In the genomic region with DNA sequence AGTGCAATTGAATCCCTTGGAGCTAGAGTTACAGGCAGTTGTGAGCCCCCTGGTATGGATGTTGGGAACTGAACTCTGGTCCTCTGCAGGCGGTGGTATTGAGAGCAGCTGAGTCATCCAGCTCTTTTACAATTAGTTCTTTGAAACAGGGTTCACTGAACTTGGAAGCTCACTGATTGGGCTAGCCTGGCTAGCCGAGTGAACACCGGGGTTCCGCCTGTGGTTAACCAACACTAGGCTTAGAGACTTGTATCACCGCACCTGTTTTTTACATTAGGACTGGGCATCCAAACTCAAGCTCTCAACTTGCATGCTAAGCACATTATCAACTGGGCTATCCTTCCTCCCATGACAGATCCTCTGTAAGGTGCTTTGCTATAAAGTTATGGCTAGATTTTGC, we compare ENCODE assay signal across 16 mouse cellular contexts. TPM values are rescaled to one million over a fixed set of nuclear protein-coding genes. Genes with fewer than 3 reads are reported as not detected.
DNase-seq lines count a peak whose midpoint lies in the region; ATAC-seq lines count a peak whose summit lies in the region.
"Had no signal": no experiment of that assay in that cellular context is flagged by ENCODE, and none has a peak within 500 bp of the region (broad histone marks: within the 10 kb centered on the region; RNA-seq: fewer than 3 reads in every experiment).

No protein-coding gene starts in this region.

- H3K27ac ChIP-seq in forebrain, embryonic 15.5 days (replicated peaks): no peak overlapping the region
- H3K27ac ChIP-seq: forebrain, embryonic 10.5 days; heart, embryonic 15.5 days; hindbrain, embryonic 12.5 days; stomach, embryonic 15.5 days had no signal

- H3K36me3 ChIP-seq in forebrain, embryonic 15.5 days: no peaks in the 10 kb centered on the region
- H3K36me3 ChIP-seq: forebrain, embryonic 10.5 days; heart, embryonic 15.5 days; hindbrain, embryonic 12.5 days; stomach, embryonic 15.5 days had no signal

- 72% methylated on average over 5 of the region's 5 CpGs for WGBS in forebrain, embryonic 15.5 days

- ATAC-seq in megakaryocyte, adult 5-6 weeks (ENCODE audit: poor library complexity, severe bottlenecking): peak; percentile 45
- ATAC-seq in forebrain, embryonic 15.5 days (replicated peaks): no peak
- no peak for ATAC-seq in frontal cortex, adult (ENCODE audit: low TSS enrichment)

- no peak overlapping the region for H3K4me3 ChIP-seq in forebrain, embryonic 15.5 days
- H3K4me3 ChIP-seq: forebrain, embryonic 10.5 days; heart, embryonic 15.5 days; hindbrain, embryonic 12.5 days; stomach, embryonic 15.5 days had no signal

- no peak overlapping the region for H3K9ac ChIP-seq in forebrain, embryonic 15.5 days (replicated peaks)
- H3K9ac ChIP-seq: heart, embryonic 15.5 days; hindbrain, embryonic 12.5 days; stomach, embryonic 15.5 days had no signal

- no peaks in the 10 kb centered on the region for H3K27me3 ChIP-seq in forebrain, embryonic 15.5 days
- H3K27me3 ChIP-seq: heart, embryonic 15.5 days; hindbrain, embryonic 12.5 days; stomach, embryonic 15.5 days had no signal

- H3K9me3 ChIP-seq in forebrain, embryonic 15.5 days: no peaks in the 10 kb centered on the region
- H3K9me3 ChIP-seq: forebrain, embryonic 10.5 days; heart, embryonic 15.5 days; hindbrain, embryonic 12.5 days; stomach, embryonic 15.5 days had no signal

- H3K4me2 ChIP-seq in forebrain, embryonic 15.5 days (replicated peaks): no peak overlapping the region
- H3K4me2 ChIP-seq: heart, embryonic 15.5 days; hindbrain, embryonic 12.5 days; midbrain, embryonic 11.5 days; stomach, embryonic 15.5 days had no signal

- DNase-seq in kidney, adult 9 months: peak; percentile 70
- no peak for DNase-seq in kidney, postnatal 14 days
- peak; percentile 7 for DNase-seq in CD4-positive helper T cell, adult 2 months (ENCODE audit: low read depth, low spot score)
- DNase-seq in ZHBTc4 (ENCODE audit: low read depth, low spot score): peak; percentile 15
- DNase-seq: cerebellum, adult 2 months had no signal

- no peaks in the 10 kb centered on the region for H3K4me1 ChIP-seq in forebrain, embryonic 15.5 days
- H3K4me1 ChIP-seq: forebrain, embryonic 10.5 days; hindbrain, embryonic 12.5 days; stomach, embryonic 15.5 days had no signal

RNA-seq across cellular contexts. Expression of gene Gbf1, which starts 46.6 kb away (rescaled TPM):
- 28.2 and 36.0 TPM in 2 replicates for total RNA-seq in megakaryocyte, adult 5-6 weeks (2015)
- total RNA-seq in megakaryocyte, adult 5-6 weeks (2017): 27.0 and 38.8 TPM in 2 replicates
- polyA plus RNA-seq in forebrain, embryonic 15.5 days (2015; fragmentation: Nextera tagmentation; extraction: Ambion mirVana): 65.6 and 71.3 TPM in 2 replicates

RNA-seq across cellular contexts. Expression of gene Pitx3, which starts 50.8 kb away (rescaled TPM):
- not detected in 2 replicates for total RNA-seq in megakaryocyte, adult 5-6 weeks (2015)
- not detected in 2 replicates for total RNA-seq in megakaryocyte, adult 5-6 weeks (2017)
- polyA plus RNA-seq in forebrain, embryonic 15.5 days (2015; fragmentation: Nextera tagmentation; extraction: Ambion mirVana): not detected in 2 replicates
- total RNA-seq: adrenal gland, adult 18-20 months; granulocyte monocyte progenitor cell, adult 5-6 weeks; left cerebral cortex, adult 18-20 months had no signal
- polyA plus RNA-seq: stomach, embryonic 15.5 days had no signal
